Mouse (Mus musculus) limb, embryonic 12.5 days (tissue): Measurements from ENCODE around the gene Cyb561a3. TPM values are rescaled to one million over a fixed set of nuclear protein-coding genes. Genes with fewer than 3 reads are reported as not detected.

Source experiments
- ATAC-seq: fragments of 200-750 bp; cut with Nextera tagmentation; 2 replicates; pipeline ENCODE4 v1.8.0; 2017; ENCODE audit warnings: low read depth, moderate TSS enrichment; ENCODE audit not compliant: insufficient number of reproducible peaks, insufficient read depth, low FRiP score, low TSS enrichment
- H3K27ac ChIP-seq: fragments of 300-500 bp; sonication (generic); 2 replicates; pipeline ENCODE4 v1.5.1; 2016; ENCODE audit warnings: mild to moderate bottlenecking, moderate library complexity
- H3K27me3 ChIP-seq: fragments of 300-500 bp; sonication (generic); 2 replicates; pipeline ENCODE4 v1.6.1; 2016; ENCODE audit warnings: mild to moderate bottlenecking, moderate library complexity
- H3K36me3 ChIP-seq: fragments of 300-500 bp; sonication (generic); 2 replicates; pipeline ENCODE4 v1.6.1; 2016; ENCODE audit warnings: mild to moderate bottlenecking, moderate library complexity
- H3K4me1 ChIP-seq: fragments of 300-500 bp; sonication (generic); replicated peaks from 2 replicates; pipeline ENCODE4 v1.6.1; 2016
- H3K4me2 ChIP-seq: fragments of 300-500 bp; sonication (generic); 2 replicates; pipeline ENCODE4 v1.6.1; 2016; ENCODE audit warnings: mild to moderate bottlenecking, moderate library complexity
- H3K4me3 ChIP-seq: fragments of 300-500 bp; sonication (generic); replicated peaks from 2 replicates; pipeline ENCODE4 v1.5.1; 2016; ENCODE audit warnings: mild to moderate bottlenecking
- H3K9ac ChIP-seq: fragments of 300-500 bp; sonication (generic); replicated peaks from 2 replicates; pipeline ENCODE4 v1.6.1; 2016; ENCODE audit warnings: mild to moderate bottlenecking, moderate library complexity
- H3K9me3 ChIP-seq: fragments of 300-500 bp; sonication (generic); 2 replicates; pipeline ENCODE4 v1.6.1; 2016; ENCODE audit warnings: mild to moderate bottlenecking, moderate library complexity
- WGBS: fragments of 180-500 bp; shearing (Covaris S2); methylation state at CpG from one replicate; pipeline ENCODE4 v1.1.7; 2016; 5-methylcytosine and 5-hydroxymethylcytosine counted together
- polyA plus RNA-seq: library from polyadenylated mRNA; unstranded; fragments of >200 nt; fragmentation: Nextera tagmentation; extraction: Ambion mirVana; gene quantifications from 2 replicates; pipeline ENCODE4 v1.2.1, GENCODE M21; 2016

Cyb561a3 gene
- polyA plus RNA-seq, 1 experiment from 2014 or later, result 18.0 TPM

DNA sequence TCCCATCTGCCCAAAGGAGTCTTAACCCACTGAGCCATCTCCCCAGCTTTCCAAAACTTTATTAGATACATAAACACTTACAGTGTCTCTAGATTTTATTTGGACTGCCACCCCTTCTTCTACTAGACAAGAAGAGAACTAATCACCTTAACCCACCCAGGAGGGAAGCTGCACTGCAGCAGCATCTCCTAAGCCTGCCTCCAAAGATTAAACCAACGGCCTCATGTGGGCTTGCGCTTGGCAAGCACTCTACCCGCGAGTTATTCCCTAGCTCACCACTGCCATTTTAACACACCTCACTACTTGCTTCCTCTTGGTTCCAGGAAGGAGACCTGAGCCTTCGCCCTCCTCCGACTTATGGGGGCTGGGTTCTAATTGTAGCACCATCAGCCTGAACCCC is 12.7 kb upstream of the Cyb561a3 start:
- no peak overlapping the region for H3K4me3 ChIP-seq
- H3K36me3 ChIP-seq, result peaks cover 2% of the 10 kb centered on the region; the same call in 1 of the 2 replicates
- no peak overlapping the region for H3K4me2 ChIP-seq
- ATAC-seq, result no peak
- no peaks in the 10 kb centered on the region for H3K9me3 ChIP-seq
- no peaks in the 10 kb centered on the region for H3K27me3 ChIP-seq
- 82% methylated on average over 6 of the region's 6 CpGs for WGBS
- no peak overlapping the region for H3K27ac ChIP-seq
- no peaks in the 10 kb centered on the region for H3K4me1 ChIP-seq
- no peak overlapping the region for H3K9ac ChIP-seq

DNA sequence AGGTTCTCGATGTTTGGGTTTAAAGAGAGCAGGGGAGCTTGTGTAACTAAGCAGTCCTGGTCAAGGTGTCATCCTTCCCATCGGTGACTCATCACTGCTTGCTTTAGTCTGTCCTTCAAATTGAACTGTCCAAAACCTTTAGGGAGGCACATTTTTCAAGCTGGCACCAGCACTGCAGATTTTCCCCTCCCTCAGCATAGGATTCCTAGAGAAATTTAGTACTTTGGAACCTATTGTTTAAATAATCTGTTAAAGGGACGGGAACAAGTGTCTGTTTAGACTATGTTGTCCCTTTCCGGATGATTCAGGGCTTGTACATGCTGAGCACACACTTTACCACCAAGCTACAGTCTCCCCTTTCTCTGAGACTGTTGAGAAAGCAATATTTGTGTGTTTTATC is 11.8 kb upstream of the Cyb561a3 start:
- ATAC-seq, result no peak
- Histone ChIP-seq H3K4me3 (no peak overlapping the region), H3K36me3 (peaks cover 12% of the 10 kb centered on the region), H3K4me2 (no peak overlapping the region), H3K27me3 (no peaks in the 10 kb centered on the region), H3K27ac (no peak overlapping the region), H3K9ac (no peak overlapping the region), H3K4me1 (no peaks in the 10 kb centered on the region), H3K9me3 (no peaks in the 10 kb centered on the region)
- WGBS, result 85% methylated on average over 4 of the region's 4 CpGs

DNA sequence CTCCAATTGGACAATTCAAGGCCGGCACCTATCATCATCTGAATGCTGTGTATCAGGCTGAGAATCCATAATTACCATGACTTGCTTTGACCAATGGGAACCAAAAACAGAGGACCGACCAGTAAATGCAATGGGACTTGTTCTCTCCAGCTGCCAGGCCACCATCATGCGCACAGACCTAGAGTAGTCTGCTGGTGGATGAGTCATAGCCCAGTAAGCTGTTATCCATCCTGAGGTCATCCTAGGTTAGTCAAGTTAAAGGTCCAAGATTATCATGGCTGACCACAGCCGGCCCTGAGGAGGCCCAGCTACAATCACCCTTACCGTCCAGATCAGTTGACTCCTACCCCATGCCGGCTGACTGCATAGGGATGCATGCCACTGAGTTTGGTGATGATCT is 7.3 kb upstream of the Cyb561a3 start:
- H3K9me3 ChIP-seq, result no peaks in the 10 kb centered on the region
- no peaks in the 10 kb centered on the region for H3K4me1 ChIP-seq
- no peak overlapping the region for H3K4me3 ChIP-seq
- H3K27me3 ChIP-seq, result no peaks in the 10 kb centered on the region
- H3K36me3 ChIP-seq, result peaks cover 56% of the 10 kb centered on the region
- H3K27ac ChIP-seq, result no peak overlapping the region
- H3K9ac ChIP-seq, result no peak overlapping the region
- WGBS, result 94% methylated on average over 6 of the region's 6 CpGs
- ATAC-seq, result no peak
- H3K4me2 ChIP-seq, result no peak overlapping the region

DNA sequence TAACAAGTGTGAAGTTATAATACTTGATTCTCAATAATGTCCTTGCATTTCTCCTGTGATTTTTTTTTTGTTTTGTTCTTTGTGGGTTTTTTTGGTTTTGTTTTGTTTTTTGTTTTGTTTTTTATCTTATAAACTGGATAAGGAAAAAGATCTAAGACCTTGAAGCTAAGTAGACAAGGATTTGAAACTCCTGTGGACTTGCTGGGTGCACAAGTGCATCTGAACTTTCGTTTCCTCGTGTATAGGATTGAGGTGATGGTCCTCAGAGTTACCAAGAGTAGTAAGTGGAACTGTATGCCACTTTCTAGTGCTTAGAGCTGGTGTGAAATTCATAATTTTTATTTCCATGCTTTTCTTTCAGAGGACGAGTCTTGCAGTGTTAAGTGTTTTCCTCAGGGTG is 3.1 kb downstream of the Cyb561a3 start:
- peaks cover 17% of the 10 kb centered on the region for H3K4me1 ChIP-seq
- no peaks in the 10 kb centered on the region for H3K27me3 ChIP-seq
- no peak overlapping the region for H3K4me2 ChIP-seq
- H3K4me3 ChIP-seq, result no peak overlapping the region
- H3K27ac ChIP-seq, result no peak overlapping the region
- no peaks in the 10 kb centered on the region for H3K9me3 ChIP-seq
- ATAC-seq, result no peak
- H3K9ac ChIP-seq, result no peak overlapping the region
- peaks cover 14% of the 10 kb centered on the region for H3K36me3 ChIP-seq
- WGBS, result 78% methylated on average over 3 of the region's 3 CpGs

DNA sequence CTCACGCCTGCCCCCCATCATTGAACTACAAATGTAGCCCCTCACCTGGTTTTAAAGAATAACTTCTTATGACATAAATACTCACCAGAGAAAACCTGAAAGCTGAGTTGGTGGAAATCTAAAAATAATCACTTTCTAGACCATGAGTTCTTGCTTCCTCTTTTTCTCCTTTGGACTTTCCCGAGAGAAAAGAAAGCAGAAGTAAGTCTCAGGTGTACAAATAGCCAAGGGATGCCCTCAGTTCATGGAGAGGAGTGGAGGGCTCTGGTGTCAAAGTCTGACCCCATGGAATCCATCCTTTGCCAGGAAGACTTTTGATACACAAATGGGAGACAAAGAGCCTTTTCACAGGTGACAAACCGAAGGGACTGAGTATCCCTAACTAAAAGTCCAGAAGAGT is 3.8 kb downstream of the Cyb561a3 start:
- H3K4me3 ChIP-seq, result no peak overlapping the region
- H3K27ac ChIP-seq, result no peak overlapping the region
- no peak overlapping the region for H3K4me2 ChIP-seq
- H3K9ac ChIP-seq, result no peak overlapping the region
- no peaks in the 10 kb centered on the region for H3K27me3 ChIP-seq
- ATAC-seq, result no peak
- peaks cover 15% of the 10 kb centered on the region for H3K36me3 ChIP-seq
- H3K4me1 ChIP-seq, result peaks cover 17% of the 10 kb centered on the region
- H3K9me3 ChIP-seq, result no peaks in the 10 kb centered on the region
- 79% methylated on average over 3 of the region's 3 CpGs for WGBS

DNA sequence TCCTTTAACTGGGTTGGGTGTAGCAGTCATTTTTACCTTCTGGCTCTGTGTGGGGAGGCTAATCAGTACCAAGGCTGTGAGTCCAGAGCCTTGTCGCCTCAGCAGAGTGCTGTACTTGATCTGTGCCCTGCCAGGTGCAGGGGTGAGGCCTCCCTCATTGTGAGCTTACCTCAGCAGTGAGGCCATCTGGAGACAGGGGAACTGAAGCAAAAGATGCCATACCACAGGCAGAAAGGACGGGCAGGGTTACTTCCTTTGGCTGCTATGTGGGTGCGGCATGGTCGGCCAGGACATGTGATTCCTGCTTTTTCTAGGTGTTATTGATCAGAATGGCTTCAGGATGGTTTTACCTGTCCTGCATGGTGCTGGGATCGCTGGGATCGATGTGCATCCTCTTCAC is 5.0 kb downstream of the Cyb561a3 start:
- WGBS, result 83% methylated on average over 6 of the region's 6 CpGs
- ATAC-seq, result no peak
- Histone ChIP-seq H3K27ac (no peak overlapping the region), H3K4me1 (peaks cover 12% of the 10 kb centered on the region), H3K9me3 (no peaks in the 10 kb centered on the region), H3K27me3 (no peaks in the 10 kb centered on the region), H3K4me3 (no peak overlapping the region), H3K36me3 (peaks cover 15% of the 10 kb centered on the region), H3K9ac (no peak overlapping the region), H3K4me2 (no peak overlapping the region)

DNA sequence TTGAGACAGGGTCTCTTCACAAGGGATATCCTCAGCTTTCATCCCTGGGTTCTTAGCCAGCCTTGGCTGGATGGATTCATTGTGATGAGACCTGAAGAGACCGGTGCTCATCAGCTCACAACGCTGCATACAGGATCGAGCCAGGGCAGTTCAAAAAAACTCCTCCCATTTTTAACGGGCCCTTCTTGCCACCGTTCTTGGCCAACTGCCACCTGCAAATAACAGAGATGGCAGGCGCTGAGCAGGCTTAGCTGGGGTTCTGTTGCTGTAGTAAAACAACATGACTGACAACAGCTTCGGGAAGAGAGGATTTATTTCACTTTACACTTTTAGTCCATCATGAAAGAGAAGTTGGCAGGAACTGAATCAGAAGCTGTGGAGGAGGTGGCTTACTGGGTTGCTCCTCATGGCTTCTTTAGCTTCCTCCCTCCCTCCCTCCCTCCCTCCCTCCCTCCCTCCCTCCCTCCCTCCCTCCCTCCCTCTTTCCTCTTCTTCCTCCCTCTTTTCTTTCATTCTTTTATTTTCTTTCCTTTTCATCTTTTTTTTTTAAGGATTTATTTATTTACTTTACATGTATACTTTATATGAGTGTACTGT is 6.7 kb downstream of the Cyb561a3 start:
- 74% methylated on average over 7 of the region's 7 CpGs for WGBS
- Histone ChIP-seq H3K9ac (no peak overlapping the region), H3K9me3 (no peaks in the 10 kb centered on the region), H3K4me1 (peaks cover 2% of the 10 kb centered on the region; the same call in 1 of the 2 replicates), H3K27ac (no peak overlapping the region), H3K27me3 (no peaks in the 10 kb centered on the region), H3K36me3 (peaks cover 23% of the 10 kb centered on the region), H3K4me2 (no peak overlapping the region), H3K4me3 (no peak overlapping the region)
- ATAC-seq, result no peak

DNA sequence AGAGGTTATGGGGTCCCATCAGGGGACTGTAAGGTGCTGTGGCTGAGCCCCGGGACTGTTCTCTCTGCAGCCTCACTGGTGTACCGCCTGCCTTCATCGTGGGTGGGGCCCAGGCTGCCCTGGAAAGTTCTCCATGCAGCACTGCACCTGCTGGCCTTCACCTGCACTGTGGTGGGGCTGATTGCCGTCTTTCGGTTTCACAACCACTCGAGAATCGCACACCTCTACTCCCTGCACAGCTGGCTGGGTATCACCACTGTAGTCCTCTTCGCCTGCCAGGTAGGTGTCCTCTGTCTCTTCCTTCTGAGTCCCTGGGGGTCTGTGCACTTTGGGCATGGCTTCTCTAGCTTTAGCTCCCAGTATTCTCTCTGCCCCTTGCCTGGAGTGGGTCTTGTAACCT is 8.1 kb downstream of the Cyb561a3 start:
- no peaks in the 10 kb centered on the region for H3K27me3 ChIP-seq
- H3K9me3 ChIP-seq, result no peaks in the 10 kb centered on the region
- H3K9ac ChIP-seq, result no peak overlapping the region
- WGBS, result 85% methylated on average over 8 of the region's 8 CpGs
- H3K27ac ChIP-seq, result no peak overlapping the region
- no peak for ATAC-seq
- no peaks in the 10 kb centered on the region for H3K4me1 ChIP-seq
- no peak overlapping the region for H3K4me3 ChIP-seq
- no peak overlapping the region for H3K4me2 ChIP-seq
- H3K36me3 ChIP-seq, result peaks cover 30% of the 10 kb centered on the region

DNA sequence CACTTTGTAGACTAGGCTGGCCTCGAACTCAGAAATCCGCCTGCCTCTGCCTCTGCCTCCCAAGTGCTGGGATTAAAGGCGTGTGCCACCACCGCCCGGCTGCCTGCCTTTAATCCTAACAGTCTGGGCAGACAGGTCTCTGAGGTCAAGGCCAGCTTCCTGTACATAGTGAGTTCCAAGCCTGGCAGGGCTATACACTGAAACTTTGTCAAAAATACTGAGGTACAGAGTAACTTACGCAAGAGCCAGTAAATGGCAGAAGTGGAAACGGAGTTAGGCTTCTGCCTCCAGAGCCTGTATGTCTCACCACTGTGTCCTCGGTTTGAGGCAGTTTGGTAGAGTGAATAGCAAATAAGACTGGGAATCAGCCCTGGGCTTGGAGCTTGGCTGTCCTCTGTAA is 10.3 kb downstream of the Cyb561a3 start:
- Histone ChIP-seq H3K27me3 (no peaks in the 10 kb centered on the region), H3K4me2 (no peak overlapping the region), H3K9ac (no peak overlapping the region), H3K27ac (no peak overlapping the region), H3K9me3 (no peaks in the 10 kb centered on the region), H3K4me1 (no peaks in the 10 kb centered on the region), H3K4me3 (no peak overlapping the region), H3K36me3 (peaks cover 38% of the 10 kb centered on the region)
- no peak for ATAC-seq
- 90% methylated on average over 8 of the region's 8 CpGs for WGBS

DNA sequence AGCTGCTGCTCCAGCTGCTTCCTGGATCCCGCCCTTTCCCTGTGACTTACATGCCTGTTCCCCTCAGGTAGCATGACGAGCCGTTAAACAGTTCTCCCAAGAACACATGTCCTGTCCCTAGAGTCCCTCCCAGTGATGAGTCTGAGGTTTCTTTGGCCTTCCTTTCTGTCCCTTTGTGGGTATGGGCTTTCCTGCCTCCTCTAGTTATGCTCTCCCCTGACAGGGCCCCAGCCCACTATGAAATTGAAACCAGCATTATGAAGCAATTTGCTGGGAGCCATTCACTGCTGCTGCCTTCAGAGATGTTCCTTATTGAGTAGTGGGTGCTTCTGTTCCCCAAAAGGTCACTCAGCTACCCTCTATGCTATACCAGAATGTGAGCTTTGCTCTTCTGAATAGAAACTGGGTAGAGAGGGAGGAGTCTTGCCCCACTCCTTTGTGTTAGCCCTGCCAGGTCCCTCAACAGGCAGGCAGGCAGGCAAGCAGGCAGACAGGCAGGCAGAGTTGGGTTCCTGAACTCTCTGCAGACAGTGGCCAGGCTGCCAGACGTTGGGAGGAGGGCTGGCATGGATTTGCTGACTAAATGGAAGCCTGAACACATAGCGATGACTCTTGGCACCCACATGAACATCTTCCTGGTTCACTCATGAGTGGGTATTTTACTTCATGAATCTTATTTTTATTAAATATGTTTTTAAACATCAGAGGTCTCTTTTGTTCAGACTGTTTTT is 12.3 kb downstream of the Cyb561a3 start:
- Histone ChIP-seq H3K9ac (no peak overlapping the region), H3K9me3 (no peaks in the 10 kb centered on the region), H3K4me2 (no peak overlapping the region), H3K27ac (0 out of 2 replicates have a peak overlapping the region, but pooled peaks have one; percentile 23), H3K4me1 (no peaks in the 10 kb centered on the region), H3K27me3 (no peaks in the 10 kb centered on the region), H3K36me3 (peaks cover 57% of the 10 kb centered on the region), H3K4me3 (no peak overlapping the region)
- WGBS, result 64% methylated on average over 5 of the region's 5 CpGs
- no peak for ATAC-seq

DNA sequence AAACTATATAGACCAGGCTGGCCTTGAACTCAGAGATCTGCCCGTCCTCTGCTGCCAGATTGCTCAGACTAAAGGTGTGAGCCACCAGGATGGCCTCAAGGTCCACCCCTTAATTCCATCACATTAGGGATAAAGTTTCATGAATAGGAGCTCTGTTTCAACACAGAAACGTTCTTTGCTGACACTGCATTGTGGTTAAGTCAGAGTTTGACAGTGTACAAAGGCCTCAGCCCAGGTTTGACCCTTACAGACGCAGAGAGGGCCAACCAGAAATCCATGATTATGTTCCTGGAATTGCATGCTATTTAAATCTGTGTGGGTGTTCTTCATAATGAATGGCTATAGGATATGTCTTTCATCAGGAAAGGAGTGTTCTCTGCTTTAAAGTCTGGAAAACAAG is 13.3 kb downstream of the Cyb561a3 start:
- peaks cover 60% of the 10 kb centered on the region for H3K36me3 ChIP-seq
- no peak for ATAC-seq
- no peaks in the 10 kb centered on the region for H3K27me3 ChIP-seq
- H3K4me1 ChIP-seq, result no peaks in the 10 kb centered on the region
- whole genome bisulfite sequencing, result 76% methylated on average over 3 of the region's 3 CpGs
- H3K9me3 ChIP-seq, result no peaks in the 10 kb centered on the region
- no peak overlapping the region for H3K27ac ChIP-seq
- H3K9ac ChIP-seq, result no peak overlapping the region
- H3K4me3 ChIP-seq, result no peak overlapping the region
- no peak overlapping the region for H3K4me2 ChIP-seq
